Mouse (Mus musculus): Measurements from ENCODE around the gene N6amt1. TPM values are rescaled to one million over a fixed set of nuclear protein-coding genes. Genes with fewer than 3 reads are reported as not detected.

N6amt1 gene
- total RNA-seq, 2 experiments from 2014 or later = 8.0 to 10.1 TPM

GRCm38 (mm10) chr16:87384366-87384765 lies 30.4 kb downstream of the N6amt1 start:
- DNase-seq (ENCODE audit: low spot score) = no peak

GRCm38 (mm10) chr16:87387444-87387977 lies 33.5 kb downstream of the N6amt1 start:
- DNase-seq (ENCODE audit: low spot score) = no peak

GRCm38 (mm10) chr16:87393813-87394548 lies 40.0 kb downstream of the N6amt1 start:
- DNase-seq (ENCODE audit: low spot score) = peak; percentile 49

GRCm38 (mm10) chr16:87405001-87405400 lies 51.0 kb downstream of the N6amt1 start:
- no peak for DNase-seq (ENCODE audit: low spot score)

Other genes with a start within 250 kb of the N6amt1 start
- 10 to 100 TPM; 27.3 to 28.4 TPM for gene Ltn1, start 78.4 kb downstream of the N6amt1 start, total RNA-seq (2021)
- 1 to 10 TPM; 2.4 to 3.1 TPM for gene Rwdd2b, start 86.4 kb downstream of the N6amt1 start, total RNA-seq (2021)
- gene Usp16, start 100.5 kb downstream of the N6amt1 start, total RNA-seq (2021) = 10 to 100 TPM; 50.1 to 54.6 TPM
- gene Cct8, start 141.7 kb downstream of the N6amt1 start, total RNA-seq (2021) = 100 to 1,000 TPM in 1 of 2 experiments, 10 to 100 TPM in 1; 98.3 to 113 TPM
- 10 to 100 TPM in 1 of 2 experiments, 1 to 10 TPM in 1; 8.2 to 11.4 TPM for gene Map3k7cl, start 199.1 kb downstream of the N6amt1 start, total RNA-seq (2021)

Data from gastrocnemius, adult 18-20 months (tissue).